Mouse (Mus musculus) forebrain, embryonic 14.5 days (tissue): ENCODE data around the gene Alox15. TPM values are rescaled to one million over a fixed set of nuclear protein-coding genes. Genes with fewer than 3 reads are reported as not detected.

Source experiments
- ATAC-seq: fragments of 200-750 bp; cut with Nextera tagmentation; 2 replicates; pipeline ENCODE4 v1.8.0; 2017; ENCODE audit warnings: mild to moderate bottlenecking, moderate library complexity
- DNase-seq: peaks from one replicate; pipeline ENCODE4 v3.0.0-alpha.2; 2015; ENCODE audit warnings: low spot score
- H3K27ac ChIP-seq: fragments of 300-500 bp; sonication (generic); 2 replicates; pipeline ENCODE4 v1.5.1; 2014; ENCODE audit warnings: low read depth, mild to moderate bottlenecking, control low read depth, low read length, moderate library complexity
- H3K27me3 ChIP-seq: fragments of 300-500 bp; sonication (generic); replicated peaks from 2 replicates; pipeline ENCODE4 v1.6.1; 2014; ENCODE audit warnings: low read length, control low read depth, mixed read lengths; ENCODE audit not compliant: control insufficient read depth, insufficient read depth
- H3K36me3 ChIP-seq: fragments of 300-500 bp; sonication (generic); 2 replicates; pipeline ENCODE4 v1.6.1; 2014; ENCODE audit warnings: low read length, control low read depth; ENCODE audit not compliant: control insufficient read depth, insufficient read depth
- H3K4me1 ChIP-seq: fragments of 300-500 bp; sonication (generic); 2 replicates; pipeline ENCODE4 v1.6.1; 2014; ENCODE audit warnings: antibody characterized with exemption, low read length, control low read depth; ENCODE audit not compliant: control insufficient read depth, insufficient read depth
- H3K4me2 ChIP-seq: fragments of 300-500 bp; sonication (generic); 2 replicates; pipeline ENCODE4 v1.6.1; 2014; ENCODE audit warnings: mild to moderate bottlenecking, control low read depth, low read length
- H3K4me3 ChIP-seq: fragments of 300-500 bp; sonication (generic); 2 replicates; pipeline ENCODE4 v1.5.1; 2014; ENCODE audit warnings: low read depth, low read length, control low read depth
- H3K9ac ChIP-seq: fragments of 300-500 bp; sonication (generic); 2 replicates; pipeline ENCODE4 v1.6.1; 2014; ENCODE audit warnings: mild to moderate bottlenecking, low read length, control low read depth, moderate library complexity
- H3K9me3 ChIP-seq: fragments of 300-500 bp; sonication (generic); replicated peaks from 2 replicates; pipeline ENCODE4 v1.6.1; 2016; ENCODE audit warnings: low read length, control low read depth, mixed read lengths; ENCODE audit not compliant: control insufficient read depth
- WGBS: fragments of 180-500 bp; shearing (Covaris S2); extraction: QIAGEN DNeasy Blood & Tissue Kit; methylation state at CpG from one replicate; pipeline ENCODE4 v1.1.7; 2014; 5-methylcytosine and 5-hydroxymethylcytosine counted together
- polyA plus RNA-seq: library from polyadenylated mRNA; unstranded; fragments of >200 nt; fragmentation: Nextera tagmentation; extraction: Ambion mirVana; gene quantifications from 2 replicates; pipeline ENCODE4 v1.2.1, GENCODE M21; 2014

The Alox15 gene
- polyA plus RNA-seq, 1 experiment from 2014 or later: not detected

DNA sequence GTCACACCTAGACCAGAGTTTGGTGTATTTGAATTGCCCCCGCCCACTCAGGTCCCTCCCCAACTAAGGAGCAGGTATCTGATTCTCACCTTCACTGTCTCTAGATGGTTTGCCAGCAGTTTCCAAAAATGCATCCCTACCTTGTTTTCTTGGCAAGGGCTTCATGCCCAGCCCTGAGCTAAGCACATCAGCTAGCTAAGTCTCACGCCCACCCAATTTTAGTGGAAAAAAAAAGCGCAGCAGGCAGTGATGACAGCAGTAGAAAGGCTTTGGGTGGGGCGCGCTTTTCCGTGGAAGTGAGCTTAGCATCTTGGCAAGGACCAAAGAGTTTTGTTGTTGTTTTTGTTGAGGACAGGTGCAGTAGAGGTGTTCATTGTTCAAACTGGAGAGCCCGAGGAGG lies 29.3 kb downstream of the Alox15 start, which contains the start of gene Alox12e:
Gene Alox12e, minus strand, starts transcription at position 101 of the 400 bp plus-strand sequence.
- Histone ChIP-seq H3K4me2 (no peak within 1 kb of the TSS), H3K27me3 (peaks cover 25% of the 10 kb centered on the region), H3K9ac (no peak within 1 kb of the TSS), H3K9me3 (no peaks in the 10 kb centered on the region), H3K4me1 (no peaks in the 10 kb centered on the region), H3K4me3 (no peak within 1 kb of the TSS), H3K36me3 (no peaks in the 10 kb centered on the region), H3K27ac (no peak within 1 kb of the TSS)
- DNase-seq (no peak), ATAC-seq (no peak)
- WGBS: 28% methylated on average over 7 of the region's 7 CpGs

DNA sequence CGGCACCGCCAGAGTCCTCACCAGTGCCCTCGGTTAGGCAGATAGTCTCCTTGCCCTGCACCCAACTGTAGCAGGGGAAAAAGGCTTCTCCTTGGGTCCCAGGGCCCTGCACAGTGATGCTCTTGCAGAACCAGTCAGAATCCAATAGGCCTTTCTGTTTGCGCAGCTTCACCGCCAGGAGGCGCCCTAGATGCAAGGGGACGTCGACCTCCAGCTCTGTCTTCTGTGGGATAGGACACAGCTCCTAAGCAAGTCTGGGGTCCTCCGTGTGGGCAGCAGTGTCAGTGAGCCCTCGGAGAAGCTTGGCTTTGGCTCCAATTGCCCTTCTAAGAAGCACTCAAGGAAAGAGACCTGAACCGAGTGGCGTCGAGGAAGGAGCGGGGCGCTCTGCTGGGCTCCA lies 30.2 kb downstream of the Alox15 start:
- no peaks in the 10 kb centered on the region for H3K4me1 ChIP-seq
- H3K27me3 ChIP-seq: peaks cover 25% of the 10 kb centered on the region
- no peak overlapping the region for H3K9ac ChIP-seq
- under 1% methylated on average over 15 of the region's 15 CpGs for WGBS
- no peak for ATAC-seq
- H3K9me3 ChIP-seq: no peaks in the 10 kb centered on the region
- no peak overlapping the region for H3K27ac ChIP-seq
- no peak overlapping the region for H3K4me3 ChIP-seq
- H3K4me2 ChIP-seq: no peak overlapping the region
- peak; percentile 53 for DNase-seq
- no peaks in the 10 kb centered on the region for H3K36me3 ChIP-seq

DNA sequence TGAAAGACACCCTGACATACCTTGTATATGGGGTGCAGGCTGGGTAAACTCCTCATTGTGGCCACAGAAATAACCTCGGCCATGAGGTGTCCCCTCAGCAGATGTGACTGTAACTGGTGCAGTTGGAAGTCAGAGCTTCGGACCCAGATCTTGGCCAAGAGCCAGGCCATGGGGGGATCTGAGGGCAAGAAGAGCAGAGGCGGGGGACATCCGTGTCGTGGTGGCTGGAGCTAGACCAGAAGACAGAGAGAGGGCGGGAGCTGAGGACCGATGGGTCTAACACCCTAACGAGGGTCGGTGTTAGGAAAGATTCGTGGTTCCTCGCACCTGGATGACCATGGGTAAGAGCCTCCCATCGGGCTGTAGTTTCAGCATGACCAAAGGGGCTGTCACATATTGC lies 32.2 kb downstream of the Alox15 start:
- Histone ChIP-seq H3K27ac (no peak overlapping the region), H3K27me3 (peaks cover 25% of the 10 kb centered on the region), H3K9me3 (no peaks in the 10 kb centered on the region), H3K36me3 (no peaks in the 10 kb centered on the region), H3K4me1 (no peaks in the 10 kb centered on the region), H3K9ac (no peak overlapping the region), H3K4me3 (no peak overlapping the region), H3K4me2 (no peak overlapping the region)
- ATAC-seq: no peak
- no peak for DNase-seq
- 77% methylated on average over 12 of the region's 12 CpGs for whole genome bisulfite sequencing

DNA sequence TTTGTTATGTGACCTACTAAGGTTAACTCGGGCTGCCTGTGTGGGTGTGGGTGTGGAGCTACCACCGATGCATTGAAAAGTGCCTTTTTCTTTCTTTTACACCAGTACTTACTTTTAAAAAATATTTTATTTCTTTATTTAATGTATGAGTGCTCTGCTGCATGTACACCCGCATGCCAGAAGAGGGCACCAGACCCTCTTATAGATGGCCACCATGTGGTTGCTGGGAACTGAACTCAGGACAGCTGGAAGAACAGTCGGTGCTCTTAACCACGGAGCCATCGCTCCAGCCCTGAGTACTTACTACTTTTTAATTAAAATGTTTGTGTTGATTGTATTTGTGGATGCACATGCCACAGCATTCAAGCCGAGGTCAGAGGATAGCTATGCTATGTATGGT lies 38.0 kb downstream of the Alox15 start:
- no peak overlapping the region for H3K4me3 ChIP-seq
- H3K36me3 ChIP-seq: no peaks in the 10 kb centered on the region
- no peaks in the 10 kb centered on the region for H3K9me3 ChIP-seq
- H3K4me2 ChIP-seq: no peak overlapping the region
- WGBS: 43% methylated on average over 7 of the region's 7 CpGs
- no peak overlapping the region for H3K9ac ChIP-seq
- DNase-seq (peak; percentile 13), ATAC-seq (no peak)
- no peaks in the 10 kb centered on the region for H3K4me1 ChIP-seq
- H3K27me3 ChIP-seq: no peaks in the 10 kb centered on the region
- no peak overlapping the region for H3K27ac ChIP-seq

DNA sequence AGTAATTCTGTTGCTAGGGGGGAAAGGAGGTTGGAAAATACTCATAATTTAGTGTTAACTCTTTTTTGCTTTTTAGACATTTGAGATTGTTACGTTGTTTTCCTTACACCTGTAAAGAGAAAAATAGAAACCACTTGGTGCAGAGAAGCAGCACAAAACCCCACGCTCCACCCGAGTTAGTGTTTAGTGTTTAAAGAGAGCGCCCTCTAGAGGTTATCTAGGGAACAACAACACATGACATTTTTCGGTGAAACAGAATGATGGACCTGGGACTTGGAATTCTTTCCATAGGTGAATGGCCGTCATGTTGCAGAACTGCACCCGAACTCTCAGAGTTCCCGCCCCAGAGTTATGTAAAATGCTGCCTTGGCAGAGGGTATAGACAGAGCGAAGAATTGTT lies 42.5 kb downstream of the Alox15 start:
- DNase-seq (peak; percentile 67), ATAC-seq (no peak)
- Histone ChIP-seq H3K9ac (no peak overlapping the region), H3K36me3 (no peaks in the 10 kb centered on the region), H3K4me2 (no peak overlapping the region), H3K4me3 (no peak overlapping the region), H3K9me3 (no peaks in the 10 kb centered on the region), H3K27me3 (no peaks in the 10 kb centered on the region), H3K4me1 (no peaks in the 10 kb centered on the region), H3K27ac (no peak overlapping the region)
- 28% methylated on average over 9 of the region's 9 CpGs for WGBS

DNA sequence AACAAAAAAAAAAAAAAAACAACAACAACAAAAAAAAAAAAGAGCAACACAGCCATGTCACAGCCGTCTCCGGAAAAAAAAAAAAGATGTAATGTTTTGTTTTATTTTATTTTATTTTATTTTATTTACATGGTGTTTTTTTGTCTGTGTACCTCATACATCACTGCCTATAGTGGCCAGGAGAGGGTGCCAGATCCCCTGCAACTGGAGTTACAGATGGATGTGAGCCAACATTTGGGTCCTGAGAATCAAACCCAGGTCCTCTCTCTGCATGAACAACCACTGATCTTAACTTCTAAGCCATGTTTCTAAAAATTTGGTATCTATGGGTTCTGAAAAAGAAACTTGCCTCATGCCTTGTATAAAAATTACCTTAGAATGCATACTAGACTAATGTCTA lies 43.5 kb downstream of the Alox15 start:
- Histone ChIP-seq H3K4me1 (no peaks in the 10 kb centered on the region), H3K4me2 (no peak overlapping the region), H3K27ac (no peak overlapping the region), H3K4me3 (no peak overlapping the region), H3K36me3 (no peaks in the 10 kb centered on the region), H3K27me3 (no peaks in the 10 kb centered on the region), H3K9ac (no peak overlapping the region), H3K9me3 (no peaks in the 10 kb centered on the region)
- ATAC-seq (no peak), DNase-seq (peak; percentile 17)
- WGBS: 100% methylated on average over 2 of the region's 2 CpGs

DNA sequence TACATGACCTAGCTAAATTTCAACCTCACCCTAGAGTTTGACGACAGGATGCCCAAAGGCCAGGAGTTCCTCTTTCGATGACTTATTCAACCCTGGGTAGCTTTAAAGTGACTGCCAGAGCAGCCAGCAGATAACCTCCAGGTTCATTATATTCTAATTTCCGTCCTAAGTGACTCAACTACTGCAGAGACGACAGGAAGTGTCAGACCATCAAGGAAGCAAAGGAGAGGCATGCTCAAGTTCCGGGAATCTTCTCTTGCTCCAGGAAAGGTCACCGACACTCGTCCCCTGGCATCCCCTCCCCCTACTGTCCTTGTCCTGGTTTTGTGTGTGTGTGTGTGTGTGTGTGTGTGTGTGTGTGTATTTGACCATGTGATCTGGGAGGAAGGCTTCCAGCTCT lies 45.7 kb downstream of the Alox15 start:
- Histone ChIP-seq H3K27ac (no peak overlapping the region), H3K4me2 (no peak overlapping the region), H3K27me3 (no peaks in the 10 kb centered on the region), H3K4me3 (no peak overlapping the region), H3K4me1 (no peaks in the 10 kb centered on the region), H3K9ac (no peak overlapping the region), H3K36me3 (no peaks in the 10 kb centered on the region), H3K9me3 (no peaks in the 10 kb centered on the region)
- DNase-seq (no peak), ATAC-seq (no peak)
- 80% methylated on average over 7 of the region's 7 CpGs for WGBS

DNA sequence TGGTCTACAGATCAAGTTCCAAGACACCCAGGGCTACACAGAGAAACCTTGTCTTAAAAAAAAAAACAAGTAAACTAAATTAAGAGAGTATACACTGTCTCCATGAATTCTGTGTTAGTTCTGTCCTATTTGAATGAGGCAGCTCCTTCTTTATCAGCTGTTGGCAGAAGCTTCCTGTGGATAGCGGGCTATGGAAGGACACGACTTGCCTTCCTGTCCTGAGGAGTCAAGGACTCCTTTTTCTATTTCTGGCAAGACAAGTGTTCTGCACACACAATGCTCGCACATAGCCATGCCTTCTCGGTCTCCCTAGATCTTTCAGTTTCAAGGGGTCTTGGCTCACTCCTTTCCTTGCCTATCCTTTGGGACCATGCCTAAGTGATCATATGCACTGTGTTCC lies 49.5 kb downstream of the Alox15 start:
- Histone ChIP-seq H3K4me2 (no peak overlapping the region), H3K9me3 (no peaks in the 10 kb centered on the region), H3K4me3 (no peak overlapping the region), H3K27me3 (no peaks in the 10 kb centered on the region), H3K4me1 (no peaks in the 10 kb centered on the region), H3K36me3 (no peaks in the 10 kb centered on the region), H3K27ac (no peak overlapping the region), H3K9ac (no peak overlapping the region)
- DNase-seq (no peak), ATAC-seq (no peak)
- 90% methylated on average over 4 of the region's 4 CpGs for WGBS

- 69% methylated on average over 12 of the region's 12 CpGs for WGBS
- DNase-seq (no peak), ATAC-seq (no peak)
- Histone ChIP-seq H3K4me2 (no peak overlapping the region), H3K9ac (no peak overlapping the region), H3K4me1 (no peaks in the 10 kb centered on the region), H3K27me3 (no peaks in the 10 kb centered on the region), H3K27ac (no peak overlapping the region), H3K4me3 (no peak overlapping the region), H3K36me3 (no peaks in the 10 kb centered on the region), H3K9me3 (no peaks in the 10 kb centered on the region)
Observed at GRCm38 (mm10) chr11:70297836-70298454, 53.9 kb downstream of the Alox15 start.
